Mouse (Mus musculus) CD8-positive naive resting alpha-beta T cell, adult 2 months (primary cell): ENCODE measurements around the gene Cdc14a.

Experiments
- DNase-seq, 2 experiments: peaks; one replicate each; pipeline ENCODE4 v3.0.0; 2022; ENCODE audit warnings: low read depth in 2 of 2, low spot score in 2 of 2

The Cdc14a gene

GRCm38 (mm10) chr3:116423353-116424159 is at the start of gene Cdc14a:
Gene Cdc14a (minus strand): TSS chr3:116424032.
- peak; percentile 37 to 65 for DNase-seq

DNA sequence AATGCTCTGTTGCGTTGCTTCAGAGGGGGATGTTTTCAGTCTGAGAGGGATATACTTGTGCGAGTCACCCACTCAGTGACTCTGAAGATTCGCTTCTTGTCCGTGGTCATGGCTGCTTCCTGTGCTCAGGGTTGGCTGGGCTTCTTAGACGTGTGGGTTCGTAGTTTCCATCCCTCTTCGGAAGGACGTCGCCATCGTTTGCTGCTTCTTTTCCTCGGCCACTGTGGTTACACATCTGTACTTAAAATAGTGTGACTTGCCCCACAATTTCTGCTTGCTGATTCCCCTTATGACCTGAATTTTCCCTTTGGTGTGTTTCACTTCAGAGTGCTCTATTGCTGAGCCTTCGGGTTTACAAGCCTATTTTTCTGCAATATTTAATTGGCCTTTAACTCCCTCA is 41.9 kb upstream of the Cdc14a start:
- DNase-seq = no peak

GRCm38 (mm10) chr3:116464318-116464717 is 40.5 kb upstream of the Cdc14a start:
- no peak for DNase-seq

DNA sequence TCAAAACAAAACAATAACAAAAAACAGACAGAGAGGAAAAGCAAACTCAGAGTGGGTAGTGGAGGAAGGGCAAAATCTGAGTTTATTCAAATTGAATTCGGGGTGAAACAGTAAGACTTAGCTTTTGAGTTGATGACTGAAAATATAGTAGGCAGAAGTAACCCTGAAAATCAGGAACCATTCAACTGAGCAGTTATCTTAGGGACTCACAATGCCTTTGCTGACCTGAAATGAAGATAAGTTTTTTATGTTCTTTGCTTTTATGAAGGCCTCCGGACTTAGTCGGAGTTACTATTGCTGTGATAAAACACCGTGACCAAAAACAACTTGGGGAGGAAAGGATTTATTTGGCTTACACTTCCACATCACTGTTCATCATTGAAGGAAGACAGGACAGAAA is 37.2 kb upstream of the Cdc14a start:
- no peak for DNase-seq

DNA sequence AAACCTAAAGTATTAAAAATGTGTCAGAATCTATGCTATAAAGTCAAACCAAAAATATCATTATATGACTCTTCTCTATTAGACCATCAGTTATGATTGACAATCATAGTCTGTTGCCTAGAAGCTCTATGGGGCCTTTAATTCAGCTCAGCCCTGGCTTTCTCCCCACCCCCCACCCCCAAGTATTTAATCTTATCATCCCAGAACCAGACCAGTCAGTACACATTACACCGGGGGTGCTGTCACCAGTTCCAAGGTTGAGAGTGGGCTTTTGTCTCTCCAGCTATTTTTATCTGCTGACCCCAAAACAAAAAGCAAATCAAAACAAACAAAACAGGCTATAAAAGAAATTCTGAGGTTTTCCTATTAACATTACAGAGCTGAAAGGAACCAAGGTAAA is 30.7 kb upstream of the Cdc14a start:
- DNase-seq = no peak

DNA sequence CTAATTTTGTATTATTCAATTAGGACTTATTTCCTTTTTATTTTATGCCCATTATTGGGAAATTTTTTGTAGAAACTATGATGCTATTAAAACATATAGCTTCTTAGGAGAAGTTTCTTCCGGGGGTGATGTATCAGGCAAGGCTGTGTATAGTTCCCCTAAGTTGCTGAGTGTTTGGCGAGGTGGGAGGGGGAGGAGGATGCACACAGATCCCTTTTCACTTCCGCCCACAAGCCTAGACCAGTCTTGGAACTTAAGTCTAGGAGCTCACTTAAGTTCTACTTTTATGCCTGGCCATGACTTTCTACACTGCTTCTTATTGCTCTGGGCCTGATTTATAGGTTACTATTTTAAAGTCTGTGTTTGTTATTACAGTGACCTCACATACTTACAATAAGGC is 26.9 kb upstream of the Cdc14a start:
- no peak for DNase-seq

GRCm38 (mm10) chr3:116444327-116444726 is 20.5 kb upstream of the Cdc14a start:
- DNase-seq = no peak

DNA sequence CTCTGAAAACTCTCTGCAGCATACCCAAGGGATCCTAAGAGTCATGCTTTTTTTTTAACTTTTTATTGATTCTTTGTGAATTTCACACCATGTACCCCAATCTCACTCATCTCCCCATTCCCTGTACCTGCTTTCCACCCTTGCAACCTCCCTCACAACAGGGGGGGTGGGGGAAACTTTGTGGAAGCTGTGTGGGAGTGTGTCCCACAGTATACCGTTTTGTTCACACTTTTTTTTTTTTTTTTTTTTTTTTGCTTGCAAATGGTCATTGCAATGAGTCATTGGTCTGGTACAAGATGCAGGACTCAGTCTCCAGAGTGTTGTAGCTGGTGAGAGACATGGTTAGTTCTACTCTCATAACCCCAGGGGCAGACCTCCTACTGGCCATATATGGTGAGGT is 19.0 kb upstream of the Cdc14a start:
- DNase-seq = no peak

- no peak for DNase-seq
Measured at GRCm38 (mm10) chr3:116441518-116442205, 17.8 kb upstream of the Cdc14a start.

DNA sequence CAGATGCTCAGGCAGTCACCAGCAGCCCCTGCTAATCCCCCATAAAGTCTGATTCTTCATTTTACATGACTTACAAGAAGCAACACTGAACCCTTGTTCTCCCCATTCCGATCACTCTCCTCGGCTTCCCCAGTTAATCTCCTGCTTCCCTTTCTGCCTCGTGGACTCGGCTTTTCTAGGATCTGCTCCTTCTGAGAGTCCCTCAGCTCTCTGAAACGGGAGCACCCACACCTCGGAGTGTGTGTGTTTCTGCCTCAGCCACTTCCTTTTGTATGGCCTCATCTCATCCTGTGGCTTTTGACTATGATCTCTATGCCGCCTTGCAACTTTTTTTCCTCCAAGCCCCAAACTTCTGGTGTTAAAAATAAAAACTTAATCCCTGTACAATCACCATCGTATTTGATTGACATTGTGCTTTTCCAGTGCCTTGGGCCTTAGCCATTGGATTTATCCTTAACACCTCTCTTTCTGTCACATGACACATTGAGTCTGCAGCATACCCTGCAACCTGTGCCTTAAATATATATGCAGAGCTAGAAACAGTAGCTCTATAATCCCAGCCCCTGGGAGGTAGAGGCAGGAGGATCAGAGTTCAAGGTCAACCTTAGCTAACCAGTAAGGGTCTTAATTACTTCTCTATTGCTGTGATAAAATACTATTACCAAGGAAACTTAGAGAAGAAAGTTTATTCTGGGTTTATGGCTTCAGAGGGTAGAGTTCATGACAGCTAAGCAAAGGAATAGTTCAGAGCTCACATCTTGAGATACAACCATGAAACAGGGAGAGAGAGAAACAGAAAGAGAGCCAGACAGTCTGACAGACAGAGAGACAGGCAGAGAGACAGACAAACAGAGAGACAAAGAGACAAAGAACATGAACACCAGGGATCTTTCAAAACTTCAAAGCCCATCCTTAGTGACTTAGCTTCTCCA is 16.5 kb upstream of the Cdc14a start:
- no peak for DNase-seq

DNA sequence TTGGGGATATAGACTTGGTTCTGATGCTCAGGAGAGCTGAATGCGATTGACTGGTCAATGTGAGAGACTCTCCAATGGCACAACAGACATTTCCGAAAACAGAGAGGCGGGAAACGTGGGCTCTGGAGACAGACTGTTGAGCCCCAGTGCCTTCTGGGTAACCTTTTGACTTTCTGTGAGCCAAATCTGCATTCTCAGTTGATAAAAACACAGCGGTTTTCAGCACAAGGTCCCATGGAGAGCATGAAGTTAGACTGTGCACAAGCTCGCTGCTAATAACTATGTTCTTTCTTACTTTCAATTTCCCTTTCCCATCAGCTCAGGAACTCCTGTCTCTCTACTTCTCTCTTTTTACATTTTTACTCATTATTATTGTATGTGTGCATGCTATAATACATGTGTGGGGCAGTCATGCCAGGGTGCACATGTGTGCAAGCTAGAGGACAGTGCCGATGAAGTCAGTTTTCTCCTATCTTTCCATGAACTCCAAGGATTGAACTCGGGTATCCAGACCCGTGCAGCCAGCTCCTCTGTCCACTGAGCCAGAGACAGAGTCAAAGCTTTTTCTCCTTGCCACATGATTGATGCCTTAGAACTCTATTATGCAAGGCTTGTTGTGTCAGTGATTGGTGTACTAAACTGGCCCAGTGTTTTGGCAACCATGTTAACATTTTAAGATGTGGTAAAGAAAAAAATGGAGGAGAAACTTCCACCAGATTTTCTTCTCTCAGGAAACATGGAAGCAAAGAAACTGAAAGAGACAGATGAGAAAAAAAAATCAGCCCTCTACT is 13.2 kb upstream of the Cdc14a start:
- DNase-seq = no peak

- no peak for DNase-seq
Measured at GRCm38 (mm10) chr3:116436113-116436512, 12.3 kb upstream of the Cdc14a start.

DNA sequence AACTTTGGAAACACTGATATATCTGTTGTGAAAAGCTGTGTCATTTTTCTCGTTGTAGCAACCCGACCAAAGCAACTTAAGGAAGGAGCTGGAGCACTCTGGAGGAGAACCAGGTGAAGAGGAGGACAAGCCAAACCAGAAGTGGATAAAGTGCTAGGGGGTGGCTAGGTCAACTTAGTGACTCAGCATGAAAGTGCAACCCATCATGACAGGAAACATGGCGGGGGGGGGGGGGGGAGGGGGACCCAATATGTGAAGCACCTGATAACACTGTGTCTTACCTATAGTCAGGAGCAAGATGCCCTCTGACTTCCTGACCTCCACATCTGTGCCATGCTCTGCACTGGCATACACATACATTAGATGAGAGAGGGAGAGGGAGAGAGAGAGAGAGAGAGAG is 10.9 kb upstream of the Cdc14a start:
- DNase-seq = no peak

DNA sequence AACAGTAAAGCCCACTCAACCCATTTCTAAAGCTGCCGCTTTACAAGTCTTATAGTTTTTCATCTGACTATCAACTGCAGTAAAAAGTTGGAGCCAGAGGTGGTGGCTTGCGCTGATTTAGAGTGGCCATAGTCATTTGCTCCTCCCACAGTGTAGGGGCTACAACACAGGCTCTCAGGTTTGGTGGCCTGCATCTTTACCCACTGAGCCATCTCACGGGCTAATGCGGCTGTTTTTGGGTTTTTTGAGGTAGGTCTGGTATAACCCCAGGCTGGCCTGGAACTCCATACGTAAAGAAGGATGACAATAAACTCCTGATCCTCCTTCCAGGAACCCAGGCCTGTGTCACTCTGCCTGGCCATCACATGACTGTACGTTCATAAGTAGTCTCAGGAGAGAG is 2.1 kb upstream of the Cdc14a start:
- DNase-seq = no peak

DNA sequence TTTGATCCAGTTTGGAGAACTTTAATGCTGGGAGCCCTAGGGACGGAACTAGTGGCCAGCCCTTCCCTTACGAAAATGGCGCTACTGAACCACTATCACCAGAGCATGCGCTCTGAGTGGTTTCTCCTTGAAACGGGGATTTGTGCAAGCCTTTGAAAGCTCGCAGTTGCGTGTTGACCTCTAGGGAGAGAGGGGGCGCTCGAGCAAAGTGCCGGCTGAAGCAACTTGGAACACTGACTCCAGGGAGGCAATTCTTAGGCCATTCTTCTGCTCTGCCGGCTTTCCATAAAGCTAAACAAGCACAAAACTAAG is 1.1 kb upstream of the Cdc14a start:
- peak; percentile 71 to 72 for DNase-seq

- peak in 1 of 2 experiments; percentile 7 for DNase-seq
Measured at GRCm38 (mm10) chr3:116424160-116424972, 534 bp upstream of the Cdc14a start.

DNA sequence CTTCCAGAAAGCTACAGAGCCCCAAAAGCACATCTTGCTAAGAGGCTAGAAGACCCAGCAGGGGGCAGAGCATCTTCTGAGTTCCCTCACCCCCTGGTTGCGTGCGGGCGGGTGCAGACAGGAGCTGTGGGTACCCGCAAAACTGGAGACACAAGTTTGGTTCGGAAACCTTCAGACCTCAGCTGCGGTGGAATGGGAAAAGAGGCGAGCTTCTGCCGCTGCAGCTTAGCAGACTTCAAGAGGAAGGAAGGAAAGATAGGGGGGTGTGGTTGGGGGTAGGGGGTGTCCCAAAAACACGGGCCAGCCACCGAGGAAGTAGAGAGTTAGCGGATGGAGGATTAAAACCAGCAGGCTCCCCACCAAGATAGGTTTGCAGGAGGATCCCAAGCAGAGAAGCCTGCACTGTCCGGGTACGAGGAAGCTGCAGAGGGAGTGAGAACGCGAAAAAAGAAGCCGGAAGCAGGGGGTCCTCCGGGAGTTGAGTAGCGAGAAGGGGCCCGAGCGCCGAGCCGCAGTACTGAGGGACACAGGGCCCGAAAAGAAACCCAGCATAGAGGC is 958 bp downstream of the Cdc14a start:
- DNase-seq = peak; percentile 61 to 65

DNA sequence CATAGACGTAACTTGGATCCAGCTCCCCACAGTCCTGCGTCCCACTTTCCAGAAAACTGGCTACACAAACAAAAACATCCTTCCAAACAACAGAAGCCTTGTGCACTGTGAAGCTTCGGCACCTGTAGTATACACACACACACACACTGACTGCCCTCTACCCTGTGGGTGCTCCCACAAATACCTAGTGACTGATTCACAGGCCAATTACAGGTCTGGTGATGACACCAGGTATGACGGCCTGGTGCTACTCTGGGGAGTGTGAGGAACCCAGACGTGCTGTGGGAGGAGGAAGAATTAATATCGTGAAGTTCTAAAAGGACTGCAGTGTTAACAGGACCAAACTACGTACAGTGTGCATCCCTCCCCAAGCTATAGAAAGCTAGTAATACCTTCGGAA is 1.8 kb downstream of the Cdc14a start:
- DNase-seq = no peak

- no peak for DNase-seq
Measured at GRCm38 (mm10) chr3:116421121-116421520, 2.7 kb downstream of the Cdc14a start.

DNA sequence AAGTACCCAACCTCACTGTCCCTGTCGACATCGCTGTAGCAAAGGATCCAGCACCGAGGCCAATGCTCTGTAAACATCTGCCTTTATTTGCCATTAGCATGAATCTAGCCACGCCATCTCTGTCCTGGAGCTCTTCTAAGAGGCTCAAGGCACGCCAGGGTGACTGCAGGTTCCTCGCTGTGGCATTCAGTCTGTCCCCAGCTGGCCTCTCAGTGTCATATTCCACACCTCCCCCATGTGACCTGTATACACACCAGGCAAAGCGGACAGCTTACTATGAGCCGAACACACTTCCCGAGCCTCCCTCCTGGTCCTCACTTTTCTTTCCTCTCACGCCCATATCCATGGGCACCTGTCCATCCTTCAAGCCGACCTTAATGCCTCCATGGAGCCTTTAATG is 4.0 kb downstream of the Cdc14a start:
- DNase-seq = no peak
